Mouse (Mus musculus) spleen, postnatal 36 days (tissue): Measurements from ENCODE around the gene Cdkn2b.

Experiments used
- DNase-seq, 2 experiments: peaks; one replicate each; pipeline ENCODE4 v3.0.0; 2022; ENCODE audit warnings: low spot score in 2 of 2, mixed read lengths in 1 of 2

The Cdkn2b gene

DNA sequence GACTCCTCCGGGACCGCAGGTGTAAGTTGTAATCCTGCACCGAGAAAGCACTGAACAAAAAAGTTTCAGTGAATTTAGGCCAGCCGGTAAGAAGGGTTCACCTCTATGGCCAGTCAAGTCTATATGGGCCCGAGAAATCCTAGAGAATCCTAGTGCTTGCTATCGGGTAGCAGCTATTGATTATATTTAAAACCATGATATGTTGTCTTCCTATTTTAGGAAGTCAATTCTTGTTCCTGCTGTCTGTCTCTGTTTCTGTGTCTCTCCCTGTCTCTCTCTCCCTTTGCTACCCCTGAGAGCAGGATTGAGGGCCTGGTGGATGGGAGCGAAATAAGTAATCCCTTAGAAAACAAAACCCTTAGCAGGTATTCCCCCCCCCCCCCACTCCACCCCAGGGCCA, 17.3 kb downstream of the Cdkn2b start:
- DNase-seq = no peak

DNA sequence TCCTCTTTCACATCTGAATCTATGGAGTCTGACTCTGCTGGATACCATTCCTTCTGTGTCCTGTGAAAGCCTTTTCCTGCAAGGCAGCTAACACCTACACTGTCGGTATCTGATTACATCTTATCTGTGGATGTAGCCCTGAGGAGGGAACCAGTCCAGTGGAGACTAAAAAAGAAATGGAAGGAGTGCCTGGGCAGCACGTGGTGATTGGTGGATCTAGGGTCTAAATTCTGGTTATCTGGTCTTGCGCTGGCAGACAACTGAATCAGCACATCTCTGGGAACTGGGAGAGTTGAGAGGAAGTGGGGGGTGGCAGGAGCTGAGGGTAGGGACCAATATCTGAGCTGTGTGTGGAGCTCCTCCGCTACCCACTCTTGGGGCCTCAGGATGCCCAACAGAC, 21.8 kb downstream of the Cdkn2b start:
- DNase-seq = no peak

DNA sequence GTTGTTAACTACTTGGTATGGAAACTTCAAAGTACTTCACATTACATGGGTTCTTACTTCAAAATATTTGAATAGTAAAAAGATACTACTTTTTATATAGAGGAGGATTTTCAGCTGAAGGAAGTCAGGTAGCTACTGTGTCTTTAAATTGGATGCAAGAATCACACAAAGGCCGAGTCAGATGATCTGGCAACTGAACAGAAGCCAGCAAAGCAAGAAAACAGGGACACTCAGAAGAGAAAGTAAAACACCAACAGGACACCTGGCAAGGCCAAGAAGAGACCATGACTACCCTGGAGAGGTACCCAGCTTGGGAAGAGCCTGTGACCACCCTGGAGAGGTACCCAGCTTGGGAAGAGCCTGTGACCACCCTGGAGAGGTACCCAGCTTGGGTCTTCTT, 24.3 kb downstream of the Cdkn2b start:
- no peak for DNase-seq

DNA sequence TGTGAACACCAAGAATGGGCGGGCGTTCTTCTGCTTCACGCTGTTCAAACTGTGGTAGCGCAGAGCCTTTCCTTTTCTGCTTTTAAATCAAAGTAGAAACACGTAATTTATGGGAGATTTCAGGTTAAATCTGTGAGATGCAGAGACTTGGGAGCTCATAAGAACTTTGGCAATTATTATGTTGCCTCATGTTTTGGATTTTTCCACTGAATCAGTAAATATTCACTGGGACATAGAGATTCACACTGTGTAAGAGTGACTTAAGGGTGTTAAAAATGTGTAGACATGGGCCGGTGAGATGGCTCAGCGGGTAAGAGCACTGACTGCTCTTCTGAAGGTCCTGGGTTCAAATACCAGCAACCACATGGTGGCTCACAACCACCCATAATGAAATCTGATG, 25.2 kb downstream of the Cdkn2b start:
- DNase-seq = no peak

DNA sequence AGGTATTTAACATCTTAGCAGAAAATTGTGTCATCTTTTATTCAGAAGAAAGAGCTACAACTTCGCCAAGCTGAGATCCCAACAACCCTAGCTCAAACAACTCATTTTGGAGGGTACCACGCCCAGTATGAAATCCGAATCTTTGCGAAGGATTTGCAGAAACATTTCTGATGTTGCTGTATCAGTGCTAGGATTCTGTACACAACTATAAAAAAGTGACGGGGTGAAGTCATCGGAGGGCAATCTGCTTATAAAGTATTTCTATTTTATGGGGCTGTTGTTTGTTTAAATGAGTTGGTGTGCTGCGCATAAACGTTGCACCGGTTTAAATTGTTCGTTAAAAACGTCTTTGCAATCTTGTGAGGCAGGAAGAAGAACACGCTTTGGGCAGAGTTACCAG, 28.2 kb downstream of the Cdkn2b start:
- no peak for DNase-seq

DNA sequence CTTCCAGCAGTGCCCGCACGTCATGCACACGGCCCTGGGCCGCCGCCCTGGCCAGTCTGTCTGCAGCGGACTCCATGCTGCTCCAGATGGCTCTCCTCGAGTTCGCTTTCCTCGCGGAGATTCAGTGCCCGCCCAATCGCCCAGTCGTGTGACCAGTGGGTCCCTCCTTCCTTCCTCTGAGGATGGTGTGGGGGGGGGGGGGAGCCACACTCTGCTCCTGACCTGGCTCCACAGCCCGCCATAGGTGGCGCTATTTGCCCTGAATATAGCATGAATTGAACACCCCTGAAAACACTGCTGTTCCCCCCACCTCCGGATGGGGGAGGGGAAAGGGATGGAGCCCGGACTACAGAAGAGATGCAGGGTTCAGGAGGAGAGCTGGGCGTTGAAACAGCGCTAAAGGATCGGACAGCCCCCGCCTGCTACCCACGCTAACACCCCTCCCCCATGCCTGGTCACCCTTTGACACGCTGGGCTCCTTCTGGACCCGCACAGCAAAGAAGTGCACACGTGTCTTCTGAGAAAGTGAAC, 28.7 kb downstream of the Cdkn2b start:
- no peak for DNase-seq

DNA sequence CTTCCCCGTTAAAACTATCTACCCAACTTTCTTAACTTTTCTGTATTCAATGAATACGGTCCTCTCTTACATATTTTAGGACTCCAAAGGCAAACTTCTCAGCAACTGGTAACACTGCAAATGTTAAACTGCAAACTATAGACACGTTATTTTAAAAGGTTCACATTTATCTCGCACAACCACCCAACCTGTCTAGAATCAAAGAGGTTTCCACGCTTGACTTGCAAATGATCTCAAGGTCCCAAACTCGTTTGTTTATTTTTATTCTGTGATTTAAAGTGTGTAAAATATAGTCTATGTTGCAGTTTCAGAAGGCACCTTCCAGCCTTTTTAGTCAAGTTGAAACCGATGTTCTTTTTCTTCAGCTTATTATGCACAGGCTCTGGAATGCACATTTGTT, 29.6 kb downstream of the Cdkn2b start:
- no peak for DNase-seq

DNA sequence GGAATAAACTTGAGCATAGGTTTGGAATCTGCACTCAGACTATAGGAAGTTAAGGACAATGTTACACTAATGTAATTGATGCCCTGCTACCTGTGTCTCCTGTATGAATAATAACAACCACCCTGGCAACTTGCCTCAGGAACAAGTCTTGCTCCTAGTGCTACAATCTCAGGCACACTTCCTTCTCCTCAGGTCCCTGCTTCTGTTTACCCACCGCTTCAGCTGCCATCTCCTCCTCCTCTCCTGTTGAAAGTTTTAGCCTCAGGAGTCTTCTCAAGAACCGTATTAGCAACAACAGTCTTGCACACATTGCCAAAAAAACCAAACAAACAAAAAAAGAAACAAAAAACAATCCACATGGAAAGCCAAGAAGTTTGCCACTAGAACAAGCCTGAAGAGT, 31.2 kb downstream of the Cdkn2b start:
- no peak for DNase-seq

DNA sequence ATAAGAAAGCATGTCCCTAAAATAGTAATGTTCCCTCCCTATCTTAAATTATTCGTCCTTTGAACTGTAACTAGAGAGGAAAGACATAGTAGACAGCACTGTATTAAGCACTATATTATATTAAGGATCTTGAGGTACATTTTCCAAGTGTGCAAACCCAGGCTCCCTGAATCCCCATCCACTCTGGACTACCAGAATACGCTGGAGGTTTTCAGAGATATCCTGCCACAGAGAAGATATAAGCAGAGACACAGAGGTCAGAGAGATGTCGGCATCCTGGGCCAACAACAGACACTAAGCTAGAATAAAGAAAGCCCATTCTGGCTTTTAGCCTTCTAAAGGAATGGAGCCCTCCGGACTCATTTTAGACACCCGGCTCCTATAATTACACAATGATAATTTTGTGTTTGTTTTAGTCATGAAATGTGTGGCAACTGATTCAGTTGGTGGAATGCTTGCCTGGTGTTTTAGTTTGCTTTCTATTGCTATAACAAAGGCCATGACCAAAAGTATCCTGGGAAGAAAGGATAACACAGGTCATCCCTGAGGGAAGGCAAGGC, 33.4 kb downstream of the Cdkn2b start:
- DNase-seq = no peak

DNA sequence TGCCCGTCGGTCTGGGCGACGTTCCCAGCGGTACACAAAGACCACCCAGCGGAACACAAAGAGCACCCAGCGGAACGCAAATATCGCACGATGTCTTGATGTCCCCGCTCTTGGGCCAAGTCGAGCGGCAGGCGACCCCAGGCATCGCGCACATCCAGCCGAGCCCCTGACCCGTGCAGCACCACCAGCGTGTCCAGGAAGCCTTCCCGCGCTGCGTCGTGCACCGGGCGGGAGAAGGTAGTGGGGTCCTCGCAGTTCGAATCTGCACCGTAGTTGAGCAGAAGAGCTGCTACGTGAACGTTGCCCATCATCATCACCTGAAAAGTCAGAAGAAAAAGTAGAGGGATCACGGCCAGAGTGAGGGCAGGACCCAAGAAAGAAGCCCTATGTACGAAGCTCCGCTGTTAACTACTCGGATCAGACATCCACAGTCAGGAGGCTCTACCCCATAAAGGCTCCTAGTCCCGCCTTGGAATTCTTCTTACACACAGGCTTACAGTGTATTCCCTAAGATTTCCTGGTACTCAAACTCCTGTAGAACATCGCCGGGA, 34.1 kb downstream of the Cdkn2b start:
- DNase-seq = no peak

DNA sequence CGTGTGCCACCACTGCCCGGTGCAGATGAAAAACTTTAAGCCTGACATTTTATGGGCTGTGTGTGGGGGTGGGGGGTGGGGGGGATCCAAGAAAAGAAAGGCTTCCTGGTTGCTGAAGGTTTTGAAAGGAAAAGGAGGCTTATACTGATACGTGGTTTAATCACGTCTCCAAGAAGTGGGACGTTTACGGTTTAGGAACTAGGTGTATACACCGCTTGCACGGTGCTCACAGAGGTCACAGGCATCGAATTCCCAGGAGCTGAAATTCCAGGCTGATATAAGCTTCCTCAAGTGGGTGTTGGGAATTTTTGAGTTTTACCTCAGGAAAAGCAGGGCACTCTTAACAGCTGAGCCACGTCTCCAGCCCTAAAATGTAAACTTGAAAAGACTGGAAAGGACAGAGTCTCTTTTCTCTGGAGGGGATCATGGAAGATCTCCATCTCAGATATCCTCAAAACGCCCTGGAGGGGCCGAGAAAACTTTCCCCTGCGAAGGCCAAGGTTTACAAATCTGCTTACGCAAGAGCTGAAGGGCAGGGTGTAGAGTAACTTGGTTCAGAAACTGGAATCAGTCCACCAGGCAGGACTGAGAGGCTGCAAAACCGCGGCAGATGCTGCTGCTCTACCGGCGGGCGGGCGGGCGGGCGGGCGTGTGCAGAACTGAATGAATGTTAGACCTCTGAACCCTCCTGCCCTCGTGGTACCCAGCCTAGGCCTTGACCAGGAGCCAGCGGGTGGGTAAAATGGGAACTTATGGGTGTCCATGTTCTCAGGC, 34.8 kb downstream of the Cdkn2b start:
- DNase-seq = no peak

DNA sequence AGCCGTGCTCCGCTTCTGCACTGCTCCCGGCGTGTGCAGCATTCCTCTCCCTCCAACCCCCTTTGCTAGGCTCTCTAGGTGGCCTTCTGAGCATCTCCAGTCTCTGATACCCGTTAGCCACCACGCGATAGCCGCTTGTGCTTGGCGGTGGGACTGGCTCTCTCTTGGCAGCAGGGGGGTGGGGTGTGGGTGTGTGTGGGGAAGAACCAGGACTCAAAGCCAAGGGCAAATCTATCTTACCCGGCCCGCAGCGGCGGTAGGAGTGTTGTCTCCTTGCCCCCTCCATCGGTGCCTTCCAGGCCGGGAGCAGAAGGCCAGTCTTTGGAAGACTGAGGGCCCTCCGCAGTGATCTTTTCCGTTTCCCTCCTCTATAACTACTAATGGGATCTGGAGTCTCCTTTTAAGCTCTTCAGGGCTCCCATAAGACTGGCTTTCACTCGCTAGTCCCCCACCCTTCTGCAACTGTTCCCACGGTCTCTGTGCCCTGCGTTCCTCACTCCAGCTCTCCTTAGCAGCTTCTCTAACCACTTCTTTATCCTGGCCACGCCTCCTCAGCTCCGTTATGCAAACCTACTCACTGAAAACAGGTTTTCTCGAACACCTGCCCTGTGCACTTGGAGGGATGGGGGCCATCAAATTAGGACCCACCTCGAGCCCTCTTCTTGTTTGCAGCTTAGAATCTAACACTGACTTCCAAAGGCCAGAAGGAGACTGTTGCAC, 35.9 kb downstream of the Cdkn2b start:
- DNase-seq = no peak

DNA sequence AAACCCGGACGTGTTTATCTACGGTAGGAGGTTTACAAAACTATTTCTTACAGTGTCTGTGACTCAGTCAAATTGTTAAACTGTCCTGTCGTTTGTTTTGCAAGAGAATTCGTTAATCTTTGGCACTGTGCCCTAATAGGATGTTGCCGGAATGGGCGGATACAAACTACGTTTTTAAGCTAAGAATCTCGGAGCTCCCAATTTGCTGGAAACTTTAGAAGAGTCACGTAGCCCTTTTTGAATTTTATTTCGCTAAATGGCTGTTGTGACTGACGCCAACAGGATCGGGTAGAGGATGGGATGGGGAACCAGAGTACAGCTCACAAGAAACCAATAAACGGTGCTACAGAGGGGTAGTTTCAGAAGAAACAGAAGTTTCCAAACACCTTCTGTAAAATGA, 36.8 kb downstream of the Cdkn2b start:
- no peak for DNase-seq

DNA sequence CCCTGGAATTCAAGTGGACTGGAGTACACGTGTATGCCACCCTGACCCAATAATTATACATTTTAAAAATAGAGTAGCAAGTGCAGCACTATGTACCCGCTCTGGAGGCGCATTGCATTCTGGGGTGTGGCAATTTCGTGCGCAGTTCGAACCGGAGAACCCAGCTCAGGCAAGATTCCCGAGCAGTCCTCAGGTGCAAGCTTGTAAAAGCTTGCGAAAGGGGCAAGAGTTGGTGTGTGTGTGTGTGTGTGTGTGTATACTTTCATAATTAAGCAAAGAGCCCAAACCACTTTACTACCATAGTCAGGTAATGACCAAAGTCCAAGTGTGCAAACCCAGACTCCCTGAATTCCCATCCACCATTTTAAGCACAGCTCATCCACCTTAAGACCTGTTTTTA, 37.3 kb downstream of the Cdkn2b start:
- no peak for DNase-seq

DNA sequence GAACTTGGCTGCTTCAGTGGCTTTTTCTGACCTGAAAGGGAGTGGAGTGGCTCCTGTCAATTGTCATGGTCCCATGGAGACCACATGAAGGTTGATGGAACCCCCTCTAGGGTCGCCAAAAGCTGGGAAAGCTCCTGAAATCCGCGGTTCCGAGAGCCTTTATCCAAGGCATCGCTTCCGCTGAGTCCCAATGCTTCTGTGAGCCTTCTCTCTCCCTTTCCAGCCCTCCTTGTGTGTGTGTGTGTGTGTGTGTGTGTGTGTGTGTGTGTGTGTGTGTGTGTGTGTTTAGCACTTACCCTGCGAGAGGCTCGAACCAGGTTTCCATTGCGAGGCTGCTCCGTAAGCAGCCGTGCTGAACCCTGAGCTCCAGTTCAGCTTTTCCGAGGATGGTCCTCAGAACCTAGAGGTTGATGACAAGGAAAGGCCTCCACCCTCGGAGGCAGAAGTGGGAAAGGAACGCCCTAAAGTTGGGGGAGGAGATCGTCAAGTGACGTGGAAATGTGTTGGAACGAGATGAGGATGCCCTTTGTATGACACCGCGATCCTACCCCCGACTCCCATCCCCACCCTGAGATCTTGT, 37.8 kb downstream of the Cdkn2b start:
- DNase-seq = no peak

DNA sequence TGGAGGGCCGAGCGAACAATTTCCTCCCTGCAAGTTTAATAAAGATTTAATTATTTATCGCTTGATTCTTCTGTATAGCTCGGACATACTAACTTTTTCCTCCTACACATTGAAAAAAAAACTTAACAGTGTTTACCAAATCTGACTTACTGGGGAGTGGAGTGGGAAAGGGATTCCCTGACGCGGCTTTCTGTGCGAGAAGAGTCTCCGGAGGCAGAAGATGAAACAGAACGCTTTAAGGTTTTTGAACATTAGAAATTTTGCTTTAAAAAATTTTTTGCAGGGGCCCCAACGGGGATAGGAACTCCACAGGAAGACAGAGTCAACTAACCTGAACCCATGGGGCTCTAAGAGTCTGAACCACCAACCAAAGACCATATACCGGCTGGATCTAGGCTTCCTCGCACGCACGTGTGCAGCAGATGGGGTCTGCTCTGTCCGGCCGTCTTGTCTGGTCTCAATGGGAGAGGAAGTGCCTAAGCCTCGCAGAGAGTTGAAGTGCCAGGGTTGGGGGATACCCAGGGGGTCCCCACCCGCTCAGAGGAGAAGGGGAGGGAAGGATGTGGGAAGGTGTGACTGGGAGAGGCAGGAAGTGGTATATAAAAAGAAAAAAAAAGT, 38.6 kb downstream of the Cdkn2b start:
- no peak for DNase-seq

DNA sequence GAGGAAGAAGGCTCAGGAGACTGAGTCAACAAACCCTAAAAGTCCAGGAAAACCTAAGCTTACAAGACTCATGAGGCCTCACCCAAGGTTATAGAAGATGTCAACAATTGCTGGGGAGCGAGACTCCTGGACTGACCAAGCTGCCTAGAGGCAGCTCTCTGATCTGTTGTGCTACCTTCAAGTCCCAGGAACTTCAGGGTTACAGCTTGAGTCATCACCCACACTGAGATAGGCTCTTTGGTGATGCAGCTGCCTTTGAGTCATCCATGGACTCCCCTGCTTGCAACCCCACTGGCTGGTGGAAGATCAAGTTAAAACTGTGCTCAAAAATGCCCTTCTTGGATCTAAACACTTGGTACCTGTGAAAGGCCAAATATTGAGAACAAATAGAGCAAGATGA, 53.1 kb downstream of the Cdkn2b start:
- DNase-seq = no peak
